Mouse (Mus musculus) heart, adult 2 months (tissue): ENCODE results near the gene BC067074. TPM values are rescaled to one million over a fixed set of nuclear protein-coding genes. Genes with fewer than 3 reads are reported as not detected.
A peak's percentile ranks its signal among the peaks of the same experiment; 100 is the strongest.

ENCODE experiments used
- DNase-seq, 2 experiments: peaks; one replicate each; pipeline ENCODE4 v3.0.0; 2021
- H3K27ac ChIP-seq: fragments of 200-600 bp; 2 replicates; pipeline ENCODE4 v1.8.1; 2022
- H3K27me3 ChIP-seq: fragments of 200-500 bp; 2 replicates; pipeline ENCODE4 v1.6.1; 2012; ENCODE audit warnings: mild to moderate bottlenecking, low read length, inconsistent platforms, mixed read lengths; ENCODE audit not compliant: control insufficient read depth, insufficient read depth
- H3K36me3 ChIP-seq: fragments of 200-500 bp; 2 replicates; pipeline ENCODE4 v1.6.1; 2012; ENCODE audit warnings: low read length, inconsistent platforms; ENCODE audit not compliant: control insufficient read depth, insufficient read depth
- H3K4me1 ChIP-seq: fragments of 200-500 bp; 2 replicates; pipeline ENCODE4 v1.6.1; 2011; ENCODE audit warnings: low read length; ENCODE audit not compliant: control insufficient read depth, insufficient read depth
- H3K4me3 ChIP-seq: fragments of 200-600 bp; 2 replicates; pipeline ENCODE4 v1.8.1; 2022
- H3K79me2 ChIP-seq: fragments of 200-500 bp; replicated peaks from 2 replicates; pipeline ENCODE4 v1.6.1; 2012; ENCODE audit warnings: mild to moderate bottlenecking, inconsistent platforms, low read length, moderate library complexity, mixed read lengths; ENCODE audit not compliant: control insufficient read depth, insufficient read depth
- H3K9ac ChIP-seq: fragments of 200-500 bp; 2 replicates; pipeline ENCODE4 v1.6.1; 2012; ENCODE audit warnings: low read depth, mild to moderate bottlenecking, control low read depth, inconsistent platforms, low read length, mixed read lengths
- CTCF ChIP-seq: fragments of 200-600 bp; IDR thresholded peaks from 2 replicates; pipeline ENCODE4 v1.8.1; 2022; ENCODE audit warnings: antibody characterized with exemption, mild to moderate bottlenecking, moderate library complexity
- EP300 ChIP-seq: fragments of 200-500 bp; IDR thresholded peaks from 2 replicates; pipeline ENCODE4 v1.6.1; 2011; ENCODE audit warnings: low read depth, low read length, control low read depth; ENCODE audit not compliant: insufficient read depth
- POLR2A ChIP-seq: fragments of 200-500 bp; IDR thresholded peaks from 2 replicates; pipeline ENCODE4 v1.6.1; 2011; ENCODE audit warnings: mild to moderate bottlenecking, low read depth, low read length, control low read depth; ENCODE audit not compliant: insufficient read depth
- WGBS: fragments of 180-500 bp; shearing (Covaris S2); methylation state at CpG from one replicate; pipeline ENCODE4 v1.1.7; 2018; 5-methylcytosine and 5-hydroxymethylcytosine counted together
- intact Hi-C: fragments of 180-260 bp; cut with DNase I; formaldehyde crosslinking; loops from one replicate; pipeline ENCODE4 v1.15.1; 2025
- polyA plus RNA-seq: library from polyadenylated mRNA; depleted of rRNA; stranded (reverse); fragments of >200 nt; gene quantifications from 2 replicates; pipeline ENCODE4 v1.2.3, GENCODE M21; 2012
- total RNA-seq, 2 experiments: library from RNA; stranded (reverse); gene quantifications; 2 replicates each; pipeline ENCODE4 v1.2.3; 2021

BC067074 gene
- total and polyA plus RNA-seq, 3 experiments = 1.4 to 2.3 (median 2.0) TPM

DNA sequence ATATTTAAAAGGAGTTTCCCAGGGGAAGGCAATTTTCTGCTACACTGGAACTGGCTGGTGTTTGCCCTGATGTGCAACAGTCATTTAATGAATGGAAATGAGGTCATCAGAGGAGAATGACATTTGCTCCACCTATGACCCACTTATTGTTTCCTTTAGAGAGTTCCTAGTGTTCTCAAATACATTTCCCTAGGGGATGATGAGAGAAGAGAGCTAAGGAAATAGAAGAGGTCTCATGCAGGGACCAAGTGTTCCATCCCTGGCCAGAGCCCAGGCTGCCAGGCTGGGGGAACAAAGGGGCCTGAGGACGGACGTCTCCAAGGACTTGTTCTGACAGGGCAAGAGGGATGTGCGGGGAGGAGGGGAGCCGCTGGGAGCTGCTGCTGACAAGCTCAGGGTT lies 62.1 kb downstream of the BC067074 start:
- Histone ChIP-seq H3K4me3 (no peak overlapping the region), H3K79me2 (no peaks in the 10 kb centered on the region), H3K4me1 (peaks cover 8% of the 10 kb centered on the region), H3K9ac (no peak overlapping the region), H3K27me3 (no peaks in the 10 kb centered on the region), H3K27ac (peak overlapping the region; percentile 41; the same call in 1 of the 2 replicates), H3K36me3 (no peaks in the 10 kb centered on the region)
- TF ChIP-seq CTCF (no peak), EP300 (0 out of 2 replicates have a peak, but pooled peaks have one; percentile 14)
- WGBS = 46% methylated on average over 4 of the region's 4 CpGs
- intact Hi-C loops = no loop called here
- DNase-seq = peak; percentile 65 to 69

GRCm38 (mm10) chr13:113357438-113358144 lies 64.6 kb downstream of the BC067074 start:
- H3K36me3 ChIP-seq = no peaks in the 10 kb centered on the region
- H3K9ac ChIP-seq = no peak overlapping the region
- H3K27me3 ChIP-seq = no peaks in the 10 kb centered on the region
- WGBS = 89% methylated on average over 13 of the region's 13 CpGs
- no peak for TF ChIP-seq EP300
- TF ChIP-seq CTCF = no peak
- no peak for TF ChIP-seq POLR2A
- H3K4me1 ChIP-seq = peaks cover 8% of the 10 kb centered on the region
- intact Hi-C loops = no loop called here
- no peak for DNase-seq
- H3K79me2 ChIP-seq = no peaks in the 10 kb centered on the region
- no peak overlapping the region for H3K27ac ChIP-seq
- H3K4me3 ChIP-seq = no peak overlapping the region

GRCm38 (mm10) chr13:113359676-113360075 lies 66.7 kb downstream of the BC067074 start:
- Histone ChIP-seq H3K79me2 (no peaks in the 10 kb centered on the region), H3K27ac (no peak overlapping the region), H3K4me1 (peaks cover 6% of the 10 kb centered on the region), H3K4me3 (no peak overlapping the region), H3K27me3 (no peaks in the 10 kb centered on the region), H3K36me3 (no peaks in the 10 kb centered on the region), H3K9ac (no peak overlapping the region)
- 31% methylated on average over 1 of the region's 1 CpGs for WGBS
- TF ChIP-seq CTCF = no peak
- TF ChIP-seq EP300 = no peak
- no peak for TF ChIP-seq POLR2A
- DNase-seq = no peak
- intact Hi-C loops = no loop called here

GRCm38 (mm10) chr13:113365976-113366375 lies 73.0 kb downstream of the BC067074 start:
- H3K4me3 ChIP-seq = no peak overlapping the region
- peaks cover 3% of the 10 kb centered on the region for H3K4me1 ChIP-seq
- H3K27me3 ChIP-seq = no peaks in the 10 kb centered on the region
- no peak for DNase-seq
- no peak overlapping the region for H3K9ac ChIP-seq
- H3K79me2 ChIP-seq = no peaks in the 10 kb centered on the region
- H3K36me3 ChIP-seq = no peaks in the 10 kb centered on the region
- intact Hi-C loops = no loop called here
- TF ChIP-seq EP300 (no peak), CTCF (no peak), POLR2A (no peak)
- H3K27ac ChIP-seq = no peak overlapping the region
- WGBS = 94% methylated on average over 10 of the region's 10 CpGs

DNA sequence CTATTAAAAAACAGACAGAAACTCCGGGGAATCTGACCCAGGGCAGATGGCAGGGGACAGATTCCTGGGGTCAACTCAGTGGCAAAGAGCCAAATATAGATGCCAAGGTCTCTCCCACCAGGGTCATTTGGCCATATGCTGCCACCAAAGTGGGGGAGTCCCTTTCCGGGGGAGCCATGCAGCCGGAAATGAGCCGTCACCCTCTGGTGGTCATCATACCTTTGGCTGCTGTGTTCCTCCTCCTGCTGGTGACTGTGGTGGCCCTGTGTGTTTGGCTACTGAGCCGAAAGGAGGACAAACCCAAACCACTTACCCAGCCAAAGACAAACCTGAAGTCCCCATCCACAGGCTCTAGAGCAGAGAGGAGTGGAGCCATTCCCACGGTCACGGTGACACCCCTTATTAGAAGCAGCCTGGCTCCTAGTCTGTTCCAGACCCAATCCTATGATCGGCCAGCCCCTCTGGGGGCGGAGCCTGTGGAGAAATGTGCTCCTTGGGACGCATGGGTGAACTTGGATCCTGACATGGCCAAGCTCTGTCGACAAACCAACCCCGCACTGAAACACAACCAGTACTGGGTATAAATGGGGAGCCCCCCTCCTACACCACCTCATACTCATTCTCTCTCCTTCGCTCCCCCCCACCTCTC lies 76.1 kb downstream of the BC067074 start:
- H3K36me3 ChIP-seq = no peaks in the 10 kb centered on the region
- H3K4me1 ChIP-seq = peaks cover 3% of the 10 kb centered on the region
- WGBS = 75% methylated on average over 13 of the region's 13 CpGs
- no peak overlapping the region for H3K9ac ChIP-seq
- intact Hi-C loops = no loop called here
- H3K27ac ChIP-seq = no peak overlapping the region
- H3K4me3 ChIP-seq = no peak overlapping the region
- no peak for DNase-seq
- no peak for TF ChIP-seq CTCF
- no peak for TF ChIP-seq POLR2A
- no peak for TF ChIP-seq EP300
- H3K27me3 ChIP-seq = no peaks in the 10 kb centered on the region
- H3K79me2 ChIP-seq = no peaks in the 10 kb centered on the region

DNA sequence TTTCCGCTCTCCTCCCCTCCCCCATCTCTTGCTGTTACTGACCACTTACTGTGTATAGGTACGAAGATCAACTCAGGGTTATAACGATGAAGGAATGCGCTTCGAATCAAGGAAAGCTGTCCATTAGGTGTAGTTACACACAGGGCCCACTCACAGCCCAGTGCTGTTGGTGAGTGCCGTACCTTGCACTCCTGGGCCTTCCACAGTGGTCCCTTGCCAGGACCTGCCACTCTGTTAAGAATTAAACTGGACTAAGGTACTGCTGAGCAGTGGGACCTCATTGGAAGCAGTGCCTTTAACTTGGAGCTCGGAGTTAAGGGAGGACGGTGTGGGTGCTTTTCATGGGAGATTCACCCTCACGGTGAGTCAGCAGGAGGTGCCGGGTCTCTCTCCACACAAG lies 76.7 kb downstream of the BC067074 start:
- H3K27me3 ChIP-seq = no peaks in the 10 kb centered on the region
- no peak overlapping the region for H3K27ac ChIP-seq
- no peaks in the 10 kb centered on the region for H3K79me2 ChIP-seq
- H3K4me3 ChIP-seq = no peak overlapping the region
- no peak for DNase-seq
- no peaks in the 10 kb centered on the region for H3K36me3 ChIP-seq
- intact Hi-C loops = no loop called here
- 92% methylated on average over 10 of the region's 10 CpGs for WGBS
- H3K4me1 ChIP-seq = peaks cover 3% of the 10 kb centered on the region
- H3K9ac ChIP-seq = no peak overlapping the region
- no peak for TF ChIP-seq CTCF
- no peak for TF ChIP-seq POLR2A
- TF ChIP-seq EP300 = no peak
